31 mouse cellular contexts compared by ENCODE assay signal in the genomic region with DNA sequence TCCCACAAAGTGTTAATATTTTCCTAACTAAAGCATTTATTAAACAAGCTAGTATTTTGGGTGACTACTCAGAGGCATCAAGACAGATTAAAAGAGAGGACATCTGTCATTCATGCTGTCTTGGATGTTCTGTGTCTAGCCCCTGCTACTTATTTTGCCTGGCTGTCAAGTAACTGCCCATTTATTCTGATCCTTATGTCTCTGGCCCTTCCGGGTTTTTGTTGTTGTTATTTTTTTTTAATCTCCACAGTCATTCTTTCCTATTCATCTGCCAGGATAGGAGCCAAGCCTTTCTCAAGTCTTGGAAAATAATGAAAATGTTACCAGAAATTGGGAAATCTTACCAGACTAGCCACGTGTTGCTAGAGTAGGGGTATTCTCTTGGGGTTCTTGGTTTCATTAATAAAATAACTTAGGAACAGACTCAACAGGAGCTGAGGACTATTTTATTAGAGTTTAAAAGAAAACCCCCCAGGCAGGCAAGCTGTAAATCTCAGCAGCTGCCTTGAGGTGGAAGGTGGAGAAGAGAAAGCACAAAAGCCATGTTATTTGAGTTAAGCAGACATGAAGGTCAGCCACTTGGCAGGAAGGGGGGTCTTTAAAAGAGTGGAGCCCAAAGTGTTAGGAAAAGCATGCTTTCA.
DNase-seq lines count a peak whose midpoint lies in the region; ATAC-seq lines count a peak whose summit lies in the region.
"Had no signal": no experiment of that assay in that cellular context is flagged by ENCODE, and none has a peak within 500 bp of the region (broad histone marks: within the 10 kb centered on the region; RNA-seq: fewer than 3 reads in every experiment).

No protein-coding gene starts in this region.

- H3K36me3 ChIP-seq in kidney, embryonic 14.5 days (ENCODE audit: control insufficient read depth, insufficient read depth, low read length) = no peaks in the 10 kb centered on the region
- H3K36me3 ChIP-seq: embryonic facial prominence, embryonic 13.5 days; liver, embryonic 15.5 days; neural tube, embryonic 15.5 days; stomach, embryonic 15.5 days had no signal

- H3K4me1 ChIP-seq in kidney, embryonic 14.5 days (ENCODE audit: control insufficient read depth, insufficient read depth, low read length) = no peaks in the 10 kb centered on the region
- H3K4me1 ChIP-seq: embryonic facial prominence, embryonic 13.5 days; liver, embryonic 15.5 days; neural tube, embryonic 15.5 days; stomach, embryonic 15.5 days had no signal

- DNase-seq in gastrocnemius, adult 18-20 months (ENCODE audit: low spot score) = peak; percentile 7
- no peak for DNase-seq in gastrocnemius, postnatal 36 days
- peak; percentile 6 to 31 for DNase-seq in kidney, postnatal 4 days
- DNase-seq in lung, postnatal 36 days = peak; percentile 13
- DNase-seq in lung, postnatal 14 days = no peak
- DNase-seq in skeletal muscle tissue, adult 2 months (ENCODE audit: low read depth, low spot score) = peak; percentile 45
- DNase-seq in B cell, adult 2 months = no peak
- DNase-seq: adrenal gland, adult 8-10 months; cerebellum, adult 18-20 months; cerebellum, postnatal 14 days; gastrocnemius, postnatal 25 days; heart, postnatal 10 days; kidney, adult 18-20 months; kidney, postnatal 14 days; layer of hippocampus, postnatal 36 days; liver; right cerebral cortex, adult 18-20 months; right cerebral cortex, postnatal 4 days; thymus, adult 18-20 months; thymus, postnatal 36 days had no signal

- intact Hi-C loops in gastrocnemius, postnatal 36 days (cut with DNase I) = no loop called here

- H3K9ac ChIP-seq in kidney, embryonic 14.5 days (ENCODE audit: low read depth, low read length) = no peak overlapping the region
- H3K9ac ChIP-seq: embryonic facial prominence, embryonic 13.5 days; liver, embryonic 15.5 days; neural tube, embryonic 15.5 days; stomach, embryonic 15.5 days had no signal

- no peak overlapping the region for H3K27ac ChIP-seq in kidney, embryonic 14.5 days (ENCODE audit: low read depth, low read length)
- H3K27ac ChIP-seq: embryonic facial prominence, embryonic 13.5 days; layer of hippocampus, adult 2 months; liver, embryonic 15.5 days; neural tube, embryonic 15.5 days; stomach, embryonic 15.5 days had no signal

- H3K9me3 ChIP-seq in kidney, embryonic 14.5 days (ENCODE audit: control insufficient read depth, low read length) = 0 out of 2 replicates have a peak, but pooled peaks cover 2% of the 10 kb centered on the region
- H3K9me3 ChIP-seq: embryonic facial prominence, embryonic 13.5 days; liver, embryonic 15.5 days; neural tube, embryonic 15.5 days; stomach, embryonic 15.5 days had no signal

- H3K27me3 ChIP-seq in kidney, embryonic 14.5 days (ENCODE audit: control insufficient read depth, insufficient read depth, low read length) = no peaks in the 10 kb centered on the region
- H3K27me3 ChIP-seq: embryonic facial prominence, embryonic 13.5 days; liver, embryonic 15.5 days; neural tube, embryonic 15.5 days; stomach, embryonic 15.5 days had no signal

- no peak; the same call in 1 of the 2 replicates for ATAC-seq in kidney, embryonic 14.5 days (ENCODE audit: low FRiP score, low TSS enrichment)
- ATAC-seq: forebrain, embryonic 16.5 days; inflammation-experienced regulatory T-cells, adult 6 months had no signal

- 29% methylated on average over 2 of the region's 2 CpGs for WGBS in kidney, embryonic 14.5 days

- no peak overlapping the region for H3K4me3 ChIP-seq in kidney, embryonic 14.5 days (ENCODE audit: low read length)
- H3K4me3 ChIP-seq: embryonic facial prominence, embryonic 13.5 days; erythroblast, embryonic 14.5 days; layer of hippocampus, adult 2 months; liver, embryonic 15.5 days; neural tube, embryonic 15.5 days; stomach, embryonic 15.5 days had no signal

- no peak overlapping the region for H3K4me2 ChIP-seq in kidney, embryonic 14.5 days (replicated peaks; ENCODE audit: low read depth, low read length)
- H3K4me2 ChIP-seq: embryonic facial prominence, embryonic 13.5 days; heart, embryonic 11.5 days; liver, embryonic 15.5 days; midbrain, embryonic 11.5 days; neural tube, embryonic 15.5 days; stomach, embryonic 15.5 days had no signal

Comparison
In these comparisons a context has a peak if more than half of its experiments do, and no peak if none do; other contexts are left out.
1. DNase-seq: peak in gastrocnemius, adult 18-20 months (single experiment), kidney, postnatal 4 days (2 of 2), lung, postnatal 36 days (single experiment) and skeletal muscle tissue, adult 2 months (single experiment); none in gastrocnemius, postnatal 36 days (0 of 2), lung, postnatal 14 days (single experiment) and B cell, adult 2 months (0 of 2).